Mouse (Mus musculus): Measurements from ENCODE around the gene Isg15. TPM values are rescaled to one million over a fixed set of nuclear protein-coding genes. Genes with fewer than 3 reads are reported as not detected.

The Isg15 gene
- polyA plus RNA-seq, 1 experiment from 2014 or later: 0.29 TPM

GRCm38 (mm10) chr4:156228393-156229024, 27.9 kb upstream of the Isg15 start:
- peaks cover 21% of the 10 kb centered on the region for H3K36me3 ChIP-seq (ENCODE audit: control insufficient read depth, insufficient read depth, low read length)
- no peaks in the 10 kb centered on the region for H3K27me3 ChIP-seq (ENCODE audit: control insufficient read depth, insufficient read depth, low read length)
- H3K9ac ChIP-seq (ENCODE audit: low read depth, low read length): peak overlapping the region; percentile 34; the same call in 1 of the 2 replicates
- peak overlapping the region; percentile 55 for H3K4me2 ChIP-seq
- no peaks in the 10 kb centered on the region for H3K9me3 ChIP-seq (replicated peaks; ENCODE audit: control insufficient read depth, low read length)
- H3K4me3 ChIP-seq (ENCODE audit: low read depth, low read length): peak overlapping the region; percentile 19
- H3K4me1 ChIP-seq (ENCODE audit: control insufficient read depth, insufficient read depth, low read length): peaks cover 12% of the 10 kb centered on the region
- no peak overlapping the region for H3K27ac ChIP-seq (ENCODE audit: low read depth, low read length)
- peak; percentile 37; the same call in 1 of the 2 replicates for ATAC-seq (replicated peaks; ENCODE audit: insufficient number of reproducible peaks, low FRiP score, low TSS enrichment)
- WGBS (ENCODE audit: insufficient replicate concordance): 18% methylated on average over 12 of the region's 12 CpGs

DNA sequence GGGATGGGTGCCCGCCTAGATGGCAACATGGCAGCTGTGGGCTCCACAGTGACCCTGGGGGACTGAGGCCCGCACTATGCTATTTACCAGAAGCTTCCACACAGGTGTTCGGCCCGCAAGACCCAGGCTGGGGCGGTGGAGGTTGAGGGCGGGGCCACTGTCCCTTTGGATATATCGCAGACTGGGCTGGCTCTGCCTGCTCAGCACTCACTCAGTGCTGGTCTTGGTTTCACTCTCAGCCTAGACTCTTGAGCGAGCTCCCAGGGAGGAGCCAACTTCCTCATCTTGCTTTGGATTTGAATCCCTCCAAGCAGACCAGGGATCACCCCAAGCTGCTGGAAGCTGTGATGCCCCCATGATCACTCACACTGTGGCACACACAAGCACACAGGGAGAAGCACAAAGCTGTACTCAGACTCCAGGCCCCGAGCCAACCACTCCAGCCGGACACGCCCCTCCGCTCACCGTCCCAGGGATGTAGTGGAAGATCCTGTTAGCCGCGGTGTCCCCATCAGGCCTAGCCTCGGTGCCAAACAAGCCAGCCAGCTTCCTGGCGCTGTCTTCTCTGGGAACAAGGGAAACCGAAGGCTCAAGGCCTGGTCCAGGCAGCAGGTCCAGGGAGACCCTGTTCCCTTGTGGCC, 27.3 kb upstream of the Isg15 start:
- H3K27ac ChIP-seq (ENCODE audit: low read depth, low read length): no peak overlapping the region
- H3K9ac ChIP-seq (ENCODE audit: low read depth, low read length): peak overlapping the region; percentile 34; the same call in 1 of the 2 replicates
- no peaks in the 10 kb centered on the region for H3K27me3 ChIP-seq (ENCODE audit: control insufficient read depth, insufficient read depth, low read length)
- no peaks in the 10 kb centered on the region for H3K9me3 ChIP-seq (replicated peaks; ENCODE audit: control insufficient read depth, low read length)
- H3K36me3 ChIP-seq (ENCODE audit: control insufficient read depth, insufficient read depth, low read length): peaks cover 21% of the 10 kb centered on the region
- peak overlapping the region; percentile 19 for H3K4me3 ChIP-seq (ENCODE audit: low read depth, low read length)
- 0 out of 2 replicates have a peak, but pooled peaks have one; percentile 19 for ATAC-seq (replicated peaks; ENCODE audit: insufficient number of reproducible peaks, low FRiP score, low TSS enrichment)
- peaks cover 11% of the 10 kb centered on the region for H3K4me1 ChIP-seq (ENCODE audit: control insufficient read depth, insufficient read depth, low read length)
- peak overlapping the region; percentile 55 for H3K4me2 ChIP-seq
- WGBS (ENCODE audit: insufficient replicate concordance): 31% methylated on average over 18 of the region's 18 CpGs

DNA sequence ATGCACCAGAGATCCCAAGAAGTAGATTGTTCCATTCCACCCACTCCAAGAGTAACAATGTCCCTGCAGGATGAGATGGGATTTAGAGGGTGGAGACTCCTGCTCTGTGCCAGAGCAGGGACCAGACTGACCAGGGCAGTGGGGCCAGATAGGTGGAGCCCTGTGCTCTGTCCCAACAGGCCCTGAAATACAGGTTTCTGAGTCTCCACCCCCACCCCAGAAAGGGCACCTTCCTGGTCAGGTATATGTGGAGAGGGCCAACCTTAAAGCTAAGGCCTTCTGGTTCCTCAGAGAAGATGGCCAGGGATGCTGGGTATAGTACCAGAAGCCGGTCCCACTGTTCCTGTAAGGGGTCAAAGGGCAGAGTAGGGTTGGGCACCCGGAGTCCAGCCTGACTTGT, 23.7 kb upstream of the Isg15 start:
- H3K36me3 ChIP-seq (ENCODE audit: control insufficient read depth, insufficient read depth, low read length): no peaks in the 10 kb centered on the region; the same call in 1 of the 2 replicates
- no peak overlapping the region for H3K4me3 ChIP-seq (ENCODE audit: low read depth, low read length)
- no peak overlapping the region for H3K9ac ChIP-seq (ENCODE audit: low read depth, low read length)
- no peaks in the 10 kb centered on the region for H3K9me3 ChIP-seq (replicated peaks; ENCODE audit: control insufficient read depth, low read length)
- H3K4me2 ChIP-seq: no peak overlapping the region
- ATAC-seq (replicated peaks; ENCODE audit: insufficient number of reproducible peaks, low FRiP score, low TSS enrichment): no peak
- H3K4me1 ChIP-seq (ENCODE audit: control insufficient read depth, insufficient read depth, low read length): peaks cover 11% of the 10 kb centered on the region
- 70% methylated on average over 2 of the region's 2 CpGs for WGBS (ENCODE audit: insufficient replicate concordance)
- H3K27me3 ChIP-seq (ENCODE audit: control insufficient read depth, insufficient read depth, low read length): no peaks in the 10 kb centered on the region
- no peak overlapping the region for H3K27ac ChIP-seq (ENCODE audit: low read depth, low read length)

- Histone ChIP-seq H3K36me3 (ENCODE audit: control insufficient read depth, insufficient read depth, low read length) (no peaks in the 10 kb centered on the region), H3K4me3 (ENCODE audit: low read depth, low read length) (no peak overlapping the region), H3K27ac (ENCODE audit: low read depth, low read length) (no peak overlapping the region), H3K9ac (ENCODE audit: low read depth, low read length) (no peak overlapping the region), H3K9me3 (replicated peaks; ENCODE audit: control insufficient read depth, low read length) (no peaks in the 10 kb centered on the region), H3K4me1 (ENCODE audit: control insufficient read depth, insufficient read depth, low read length) (peaks cover 7% of the 10 kb centered on the region), H3K27me3 (ENCODE audit: control insufficient read depth, insufficient read depth, low read length) (no peaks in the 10 kb centered on the region), H3K4me2 (no peak overlapping the region)
- WGBS (ENCODE audit: insufficient replicate concordance): 77% methylated on average over 11 of the region's 11 CpGs
- no peak for ATAC-seq (replicated peaks; ENCODE audit: insufficient number of reproducible peaks, low FRiP score, low TSS enrichment)
These were observed 19.3 kb upstream of the Isg15 start for GRCm38 (mm10) chr4:156219936-156220335.

DNA sequence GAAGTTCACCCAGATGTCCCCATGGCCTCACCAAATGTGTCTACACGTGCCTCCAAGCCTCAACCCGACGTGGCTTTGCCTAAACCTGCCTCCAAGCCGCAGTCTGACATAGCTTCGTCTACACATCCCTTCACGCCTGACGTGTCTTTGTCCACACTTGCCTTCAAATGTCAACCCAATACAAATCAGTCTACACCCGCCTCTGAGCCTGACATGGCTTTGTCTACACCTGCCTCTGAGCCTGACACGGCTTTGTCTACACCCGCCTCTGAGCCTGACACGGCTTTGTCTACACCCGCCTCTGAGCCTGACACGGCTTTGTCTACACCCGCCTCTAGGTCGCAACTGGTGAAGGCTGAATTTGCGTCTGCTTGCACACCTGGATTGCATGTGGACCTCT, 17.2 kb upstream of the Isg15 start:
- H3K9ac ChIP-seq (ENCODE audit: low read depth, low read length): no peak overlapping the region
- no peak overlapping the region for H3K4me3 ChIP-seq (ENCODE audit: low read depth, low read length)
- ATAC-seq (replicated peaks; ENCODE audit: insufficient number of reproducible peaks, low FRiP score, low TSS enrichment): no peak
- 70% methylated on average over 16 of the region's 16 CpGs for WGBS (ENCODE audit: insufficient replicate concordance)
- peaks cover 7% of the 10 kb centered on the region for H3K4me1 ChIP-seq (ENCODE audit: control insufficient read depth, insufficient read depth, low read length)
- no peak overlapping the region for H3K27ac ChIP-seq (ENCODE audit: low read depth, low read length)
- no peaks in the 10 kb centered on the region for H3K9me3 ChIP-seq (replicated peaks; ENCODE audit: control insufficient read depth, low read length)
- H3K27me3 ChIP-seq (ENCODE audit: control insufficient read depth, insufficient read depth, low read length): no peaks in the 10 kb centered on the region
- no peak overlapping the region for H3K4me2 ChIP-seq
- no peaks in the 10 kb centered on the region for H3K36me3 ChIP-seq (ENCODE audit: control insufficient read depth, insufficient read depth, low read length)

GRCm38 (mm10) chr4:156217022-156217669, 16.5 kb upstream of the Isg15 start:
- ATAC-seq (replicated peaks; ENCODE audit: insufficient number of reproducible peaks, low FRiP score, low TSS enrichment): peak; percentile 52; the same call in 1 of the 2 replicates
- Histone ChIP-seq H3K9me3 (replicated peaks; ENCODE audit: control insufficient read depth, low read length) (no peaks in the 10 kb centered on the region), H3K27ac (ENCODE audit: low read depth, low read length) (no peak overlapping the region), H3K4me3 (ENCODE audit: low read depth, low read length) (no peak overlapping the region), H3K4me2 (no peak overlapping the region), H3K36me3 (ENCODE audit: control insufficient read depth, insufficient read depth, low read length) (no peaks in the 10 kb centered on the region), H3K9ac (ENCODE audit: low read depth, low read length) (peak overlapping the region; percentile 28; the same call in 1 of the 2 replicates), H3K27me3 (ENCODE audit: control insufficient read depth, insufficient read depth, low read length) (no peaks in the 10 kb centered on the region), H3K4me1 (ENCODE audit: control insufficient read depth, insufficient read depth, low read length) (peaks cover 7% of the 10 kb centered on the region)
- WGBS (ENCODE audit: insufficient replicate concordance): 65% methylated on average over 16 of the region's 16 CpGs

GRCm38 (mm10) chr4:156216196-156216595, 15.6 kb upstream of the Isg15 start:
- no peak overlapping the region for H3K27ac ChIP-seq (ENCODE audit: low read depth, low read length)
- no peak for ATAC-seq (replicated peaks; ENCODE audit: insufficient number of reproducible peaks, low FRiP score, low TSS enrichment)
- H3K9ac ChIP-seq (ENCODE audit: low read depth, low read length): no peak overlapping the region
- no peaks in the 10 kb centered on the region for H3K9me3 ChIP-seq (replicated peaks; ENCODE audit: control insufficient read depth, low read length)
- no peaks in the 10 kb centered on the region for H3K36me3 ChIP-seq (ENCODE audit: control insufficient read depth, insufficient read depth, low read length)
- peaks cover 7% of the 10 kb centered on the region for H3K4me1 ChIP-seq (ENCODE audit: control insufficient read depth, insufficient read depth, low read length)
- no peaks in the 10 kb centered on the region for H3K27me3 ChIP-seq (ENCODE audit: control insufficient read depth, insufficient read depth, low read length)
- 85% methylated on average over 2 of the region's 2 CpGs for WGBS (ENCODE audit: insufficient replicate concordance)
- no peak overlapping the region for H3K4me2 ChIP-seq
- H3K4me3 ChIP-seq (ENCODE audit: low read depth, low read length): no peak overlapping the region

DNA sequence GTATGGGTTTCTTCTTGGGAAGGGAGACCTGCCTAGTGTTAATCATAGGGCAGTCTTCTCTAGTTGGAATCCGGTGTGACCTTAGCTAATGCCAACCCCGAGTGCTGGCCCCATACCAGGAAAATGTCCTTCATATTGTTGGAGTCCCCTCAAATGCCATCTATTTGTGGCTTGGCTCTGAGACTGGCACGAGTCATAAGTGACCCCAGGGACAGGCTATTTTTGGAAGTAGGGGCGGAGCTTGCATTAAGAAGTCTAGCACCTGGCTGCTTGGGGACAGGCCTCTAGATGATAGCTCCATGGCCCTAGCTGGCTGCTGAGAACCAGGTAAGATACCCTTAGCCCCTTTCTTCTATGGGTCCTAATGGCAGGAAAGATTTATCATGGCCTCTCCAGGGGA, 15.0 kb upstream of the Isg15 start, which contains the start of gene Perm1:
Gene Perm1 (plus strand): TSS at position 220 of the 400 bp plus-strand sequence.
- 63% methylated on average over 4 of the region's 4 CpGs for WGBS (ENCODE audit: insufficient replicate concordance)
- Histone ChIP-seq H3K36me3 (ENCODE audit: control insufficient read depth, insufficient read depth, low read length) (no peaks in the 10 kb centered on the region), H3K9me3 (replicated peaks; ENCODE audit: control insufficient read depth, low read length) (no peaks in the 10 kb centered on the region), H3K27me3 (ENCODE audit: control insufficient read depth, insufficient read depth, low read length) (no peaks in the 10 kb centered on the region), H3K4me3 (ENCODE audit: low read depth, low read length) (no peak within 1 kb of the TSS), H3K4me1 (ENCODE audit: control insufficient read depth, insufficient read depth, low read length) (peaks cover 7% of the 10 kb centered on the region), H3K9ac (ENCODE audit: low read depth, low read length) (no peak within 1 kb of the TSS), H3K4me2 (no peak within 1 kb of the TSS), H3K27ac (ENCODE audit: low read depth, low read length) (no peak within 1 kb of the TSS)
- ATAC-seq (replicated peaks; ENCODE audit: insufficient number of reproducible peaks, low FRiP score, low TSS enrichment): no peak
